Mouse (Mus musculus): ENCODE measurements around the gene Orm3.

Gene Orm3

GRCm38 (mm10) chr4:63355877-63356665, at the start of gene Orm3:
Gene Orm3 (plus strand): TSS chr4:63356162.
- no peak for DNase-seq (ENCODE audit: low spot score)

GRCm38 (mm10) chr4:63307175-63308062, 48.5 kb upstream of the Orm3 start:
- peak; percentile 86 for DNase-seq (ENCODE audit: low spot score)

- no peak for DNase-seq (ENCODE audit: low spot score)
Observed at GRCm38 (mm10) chr4:63308316-63308715, 47.6 kb upstream of the Orm3 start.

GRCm38 (mm10) chr4:63310247-63310855, 45.6 kb upstream of the Orm3 start:
- DNase-seq (ENCODE audit: low spot score) = no peak

GRCm38 (mm10) chr4:63311426-63311825, 44.5 kb upstream of the Orm3 start:
- no peak for DNase-seq (ENCODE audit: low spot score)

GRCm38 (mm10) chr4:63314063-63314462, 41.9 kb upstream of the Orm3 start:
- no peak for DNase-seq (ENCODE audit: low spot score)

- peak; percentile 31 for DNase-seq (ENCODE audit: low spot score)
Observed at GRCm38 (mm10) chr4:63316076-63316746, 39.8 kb upstream of the Orm3 start.

GRCm38 (mm10) chr4:63319566-63319965, 36.4 kb upstream of the Orm3 start:
- DNase-seq (ENCODE audit: low spot score) = peak; percentile 61

- no peak for DNase-seq (ENCODE audit: low spot score)
Observed at GRCm38 (mm10) chr4:63323275-63323815, 32.6 kb upstream of the Orm3 start.

GRCm38 (mm10) chr4:63333403-63333802, 22.6 kb upstream of the Orm3 start:
- no peak for DNase-seq (ENCODE audit: low spot score)

- no peak for DNase-seq (ENCODE audit: low spot score)
Observed at GRCm38 (mm10) chr4:63338414-63339076, 17.4 kb upstream of the Orm3 start.

GRCm38 (mm10) chr4:63342491-63342890, 13.5 kb upstream of the Orm3 start:
- DNase-seq (ENCODE audit: low spot score) = no peak

- DNase-seq (ENCODE audit: low spot score) = no peak
Observed at GRCm38 (mm10) chr4:63343608-63344007, 12.4 kb upstream of the Orm3 start.

- DNase-seq (ENCODE audit: low spot score) = no peak
Observed at GRCm38 (mm10) chr4:63344295-63344694, 11.7 kb upstream of the Orm3 start, which contains the start of gene Orm1. Gene Orm1 (plus strand): TSS chr4:63344560.

GRCm38 (mm10) chr4:63345261-63345660, 10.7 kb upstream of the Orm3 start:
- no peak for DNase-seq (ENCODE audit: low spot score)

GRCm38 (mm10) chr4:63346659-63347058, 9.3 kb upstream of the Orm3 start:
- no peak for DNase-seq (ENCODE audit: low spot score)

- no peak for DNase-seq (ENCODE audit: low spot score)
Observed at GRCm38 (mm10) chr4:63348524-63348923, 7.4 kb upstream of the Orm3 start.

GRCm38 (mm10) chr4:63356981-63357570, 1.1 kb downstream of the Orm3 start:
- DNase-seq (ENCODE audit: low spot score) = no peak

GRCm38 (mm10) chr4:63359861-63360260, 3.9 kb downstream of the Orm3 start:
- DNase-seq (ENCODE audit: low spot score) = no peak

- DNase-seq (ENCODE audit: low spot score) = no peak
Observed at GRCm38 (mm10) chr4:63362150-63362549, 6.2 kb downstream of the Orm3 start, which contains the start of gene Orm2. Gene Orm2 (plus strand): TSS chr4:63362449.

- peak; percentile 80 for DNase-seq (ENCODE audit: low spot score)
Observed at GRCm38 (mm10) chr4:63368577-63368976, 12.6 kb downstream of the Orm3 start.
